Mouse (Mus musculus) thymus, adult 2 months (tissue): ENCODE data around the gene Car8. TPM values are rescaled to one million over a fixed set of nuclear protein-coding genes. Genes with fewer than 3 reads are reported as not detected.

Source experiments
- DNase-seq: peaks from one replicate; pipeline ENCODE4 v3.0.0; 2021
- H3K27ac ChIP-seq: fragments of 200-500 bp; 2 replicates; pipeline ENCODE4 v1.5.1; 2012; ENCODE audit warnings: low read length, control low read depth; ENCODE audit not compliant: control insufficient read depth, insufficient read depth
- H3K27me3 ChIP-seq: fragments of 200-500 bp; 2 replicates; pipeline ENCODE4 v1.6.1; 2012; ENCODE audit warnings: mild to moderate bottlenecking, low read length, moderate library complexity, mixed read lengths; ENCODE audit not compliant: control insufficient read depth, insufficient read depth
- H3K36me3 ChIP-seq: fragments of 200-500 bp; 2 replicates; pipeline ENCODE4 v1.6.1; 2012; ENCODE audit warnings: mild to moderate bottlenecking, low read length, moderate library complexity; ENCODE audit not compliant: control insufficient read depth, insufficient read depth
- H3K4me1 ChIP-seq: fragments of 200-500 bp; replicated peaks from 2 replicates; pipeline ENCODE4 v1.6.1; 2012; ENCODE audit warnings: low read length; ENCODE audit not compliant: control insufficient read depth, insufficient read depth
- H3K4me3 ChIP-seq: fragments of 200-500 bp; 2 replicates; pipeline ENCODE4 v1.5.1; 2012; ENCODE audit warnings: mild to moderate bottlenecking, low read length, control low read depth, moderate library complexity; ENCODE audit not compliant: control insufficient read depth, insufficient read depth
- CTCF ChIP-seq: fragments of 200-500 bp; IDR thresholded peaks from 2 replicates; pipeline ENCODE4 v1.5.1; 2012; ENCODE audit warnings: mild to moderate bottlenecking, control low read depth, low read length, moderate library complexity, borderline replicate concordance; ENCODE audit not compliant: control insufficient read depth, poor library complexity, insufficient read depth; ENCODE audit errors: extremely low read depth
- POLR2A ChIP-seq: fragments of 200-500 bp; IDR thresholded peaks from 2 replicates; pipeline ENCODE4 v1.6.1; 2012; ENCODE audit warnings: mild to moderate bottlenecking, low read length, control low read depth, moderate library complexity; ENCODE audit not compliant: control insufficient read depth, poor library complexity, insufficient read depth; ENCODE audit errors: extremely low read depth
- WGBS: fragments of 180-500 bp; shearing (Covaris S2); methylation state at CpG from one replicate; pipeline ENCODE4 v1.1.7; 2018; 5-methylcytosine and 5-hydroxymethylcytosine counted together
- polyA plus RNA-seq: library from polyadenylated mRNA; depleted of rRNA; stranded (reverse); fragments of >200 nt; gene quantifications from 2 replicates; pipeline ENCODE4 v1.2.3, GENCODE M21; 2012

Gene Car8
- polyA plus RNA-seq, 1 experiment, result 0.35 TPM

DNA sequence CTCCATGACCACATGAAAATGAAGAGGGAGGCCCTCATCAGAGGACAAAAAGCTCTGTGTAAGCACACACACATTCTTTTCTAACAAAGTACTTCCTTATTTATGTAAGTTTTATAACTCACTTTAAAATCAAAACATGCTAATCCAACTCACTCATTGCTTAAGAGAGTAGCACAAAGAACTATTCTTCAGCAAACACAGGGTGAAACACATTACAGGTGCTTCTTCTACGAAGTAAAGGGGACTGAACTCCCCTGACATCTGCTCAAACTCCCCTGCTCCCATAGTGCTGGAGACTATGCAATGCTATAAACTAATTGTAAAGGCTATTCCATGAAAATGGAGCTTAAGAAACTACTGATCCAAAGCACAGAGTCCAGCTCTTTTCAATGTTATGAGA lies 35.5 kb downstream of the Car8 start:
- Histone ChIP-seq H3K4me1 (no peaks in the 10 kb centered on the region), H3K27ac (no peak overlapping the region), H3K36me3 (no peaks in the 10 kb centered on the region), H3K27me3 (no peaks in the 10 kb centered on the region), H3K4me3 (no peak overlapping the region)
- DNase-seq, result no peak
- 78% methylated on average over 1 of the region's 1 CpGs for WGBS
- TF ChIP-seq POLR2A (no peak), CTCF (no peak)

DNA sequence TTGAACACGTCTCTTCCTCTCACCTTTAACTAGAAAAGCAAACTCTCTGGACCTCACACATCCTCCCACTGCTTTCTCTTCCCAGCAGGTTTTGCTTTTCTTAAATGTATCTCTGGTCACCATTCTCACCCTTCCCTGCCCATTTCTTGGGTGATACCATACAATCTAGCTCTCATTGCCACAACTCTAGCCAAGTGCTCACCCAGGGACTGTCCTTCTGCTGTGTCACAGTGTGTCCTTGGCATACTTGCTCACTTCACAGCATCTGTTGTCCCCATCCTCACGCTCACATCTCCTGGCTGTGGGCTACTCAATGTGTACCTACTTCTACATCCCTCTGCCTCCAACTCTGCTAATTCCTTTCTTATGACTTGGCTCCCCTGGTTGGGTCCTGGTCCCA lies 37.2 kb downstream of the Car8 start:
- no peak for DNase-seq
- H3K27ac ChIP-seq, result no peak overlapping the region
- no peaks in the 10 kb centered on the region for H3K4me1 ChIP-seq
- H3K4me3 ChIP-seq, result no peak overlapping the region
- H3K27me3 ChIP-seq, result no peaks in the 10 kb centered on the region
- H3K36me3 ChIP-seq, result no peaks in the 10 kb centered on the region
- TF ChIP-seq POLR2A (no peak), CTCF (no peak)
- WGBS, result 88% methylated on average over 2 of the region's 2 CpGs

DNA sequence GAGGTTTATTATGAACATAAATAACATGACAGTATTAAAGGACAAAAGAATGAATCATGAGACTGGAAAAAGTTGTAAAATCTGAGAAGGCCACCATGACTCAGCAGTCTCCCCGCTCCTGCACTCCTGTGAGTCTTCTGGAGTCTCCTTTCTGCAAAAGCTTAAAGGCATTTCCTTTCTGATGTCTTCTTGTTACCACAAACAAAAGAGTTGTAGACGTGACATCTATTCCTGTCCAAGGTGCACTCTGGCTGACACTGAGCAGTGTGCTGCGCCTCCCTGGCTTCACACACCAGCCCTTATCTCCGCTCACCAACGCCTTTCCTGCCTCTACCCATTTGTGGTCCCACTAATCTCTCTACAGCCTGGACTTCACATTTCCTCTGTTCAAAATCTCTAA lies 38.8 kb downstream of the Car8 start:
- H3K27me3 ChIP-seq, result no peaks in the 10 kb centered on the region
- WGBS, result 31% methylated on average over 5 of the region's 5 CpGs
- no peaks in the 10 kb centered on the region for H3K36me3 ChIP-seq
- H3K27ac ChIP-seq, result no peak overlapping the region
- no peak for DNase-seq
- TF ChIP-seq CTCF (no peak), POLR2A (no peak)
- H3K4me3 ChIP-seq, result no peak overlapping the region
- no peaks in the 10 kb centered on the region for H3K4me1 ChIP-seq

DNA sequence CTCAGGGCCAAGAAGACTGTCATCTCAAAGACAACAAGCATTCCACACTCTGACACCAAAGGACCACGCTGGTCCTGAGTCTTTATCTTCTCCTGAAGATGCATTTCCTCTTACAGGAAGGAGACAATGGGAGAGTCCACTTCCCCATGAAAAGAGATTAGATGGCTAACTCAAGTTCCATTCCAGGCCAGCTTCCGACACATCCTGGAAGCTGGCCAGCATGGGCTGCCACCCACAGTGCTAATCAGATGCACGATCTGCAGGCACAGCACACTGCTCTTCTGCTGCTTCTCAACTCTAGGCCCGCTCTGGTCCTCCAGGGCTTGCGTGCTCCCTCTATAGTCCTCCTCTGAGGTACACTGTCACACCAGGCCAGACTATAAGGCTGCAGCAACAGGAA lies 40.8 kb downstream of the Car8 start:
- H3K4me3 ChIP-seq, result no peak overlapping the region
- DNase-seq, result no peak
- H3K36me3 ChIP-seq, result no peaks in the 10 kb centered on the region

DNA sequence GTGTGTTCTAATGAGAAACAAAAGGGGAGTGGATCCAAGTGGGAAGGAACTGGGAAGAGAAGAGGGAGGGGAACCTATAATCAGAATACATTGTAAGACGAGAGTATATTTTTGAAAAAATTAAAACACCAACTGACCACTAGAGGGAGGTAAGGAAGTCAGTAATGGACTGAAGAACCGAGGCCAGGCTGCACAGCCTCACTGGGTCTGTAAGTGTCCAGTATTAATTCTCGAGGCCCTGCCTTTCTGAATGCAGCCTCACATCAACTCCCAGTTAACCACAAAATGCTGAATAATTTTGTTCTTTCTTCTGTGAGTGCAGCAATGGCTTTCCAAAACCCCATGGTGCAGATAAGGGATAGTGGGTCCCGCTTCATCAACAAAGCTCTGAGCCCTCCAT lies 48.4 kb downstream of the Car8 start:
- no peaks in the 10 kb centered on the region for H3K36me3 ChIP-seq
- H3K27ac ChIP-seq, result no peak overlapping the region
- no peaks in the 10 kb centered on the region for H3K4me1 ChIP-seq
- no peak for DNase-seq
- no peak overlapping the region for H3K4me3 ChIP-seq
- WGBS, result 85% methylated on average over 4 of the region's 4 CpGs
- no peaks in the 10 kb centered on the region for H3K27me3 ChIP-seq
- no peak for TF ChIP-seq POLR2A
- no peak for TF ChIP-seq CTCF

More for the DNA sequence above, 40.8 kb downstream of the Car8 start:
- 89% methylated on average over 5 of the region's 5 CpGs for WGBS
- Histone ChIP-seq H3K27ac (no peak overlapping the region), H3K27me3 (no peaks in the 10 kb centered on the region), H3K4me1 (no peaks in the 10 kb centered on the region)
- TF ChIP-seq CTCF, result no peak
- no peak for TF ChIP-seq POLR2A

DNA sequence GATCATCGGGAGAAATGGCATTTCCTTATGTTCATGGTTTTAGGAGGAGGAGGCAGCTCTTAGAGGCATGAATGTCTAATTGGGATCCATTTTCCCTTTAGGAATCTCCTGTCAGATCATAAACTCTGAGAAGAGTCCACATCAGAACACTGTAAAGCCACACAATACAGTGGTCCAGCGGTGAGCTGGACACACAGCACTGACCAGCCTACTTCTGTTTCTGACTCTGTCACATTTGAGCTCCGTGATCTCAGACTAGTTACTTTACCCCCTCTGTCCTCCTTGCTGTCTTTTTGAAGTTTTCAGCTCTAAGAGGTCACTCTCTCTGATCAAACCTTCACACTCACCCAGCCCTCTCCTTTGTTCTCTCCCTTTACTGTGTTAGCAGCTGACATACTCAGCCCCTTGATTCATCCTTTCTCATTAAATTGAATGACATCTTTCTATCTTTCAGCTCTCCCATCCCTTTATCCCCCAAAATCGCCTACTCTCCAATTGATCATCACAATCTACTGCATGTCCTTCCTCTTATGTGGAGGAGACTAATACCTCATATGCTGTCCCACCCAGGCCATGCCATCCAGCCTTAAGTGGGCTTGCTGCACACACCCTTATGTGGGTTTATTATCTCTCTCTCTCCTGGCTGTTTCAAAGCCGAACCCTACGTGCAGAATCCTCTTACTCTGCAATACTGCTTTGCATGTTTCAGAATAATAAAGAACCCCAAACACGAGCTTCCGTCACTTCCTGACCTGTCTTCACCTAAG lies 51.7 kb downstream of the Car8 start:
- H3K4me3 ChIP-seq, result no peak overlapping the region
- no peak overlapping the region for H3K27ac ChIP-seq
- H3K4me1 ChIP-seq, result no peaks in the 10 kb centered on the region
- no peak for DNase-seq
- TF ChIP-seq CTCF (no peak), POLR2A (no peak)
- WGBS, result 93% methylated on average over 8 of the region's 8 CpGs
- no peaks in the 10 kb centered on the region for H3K27me3 ChIP-seq
- no peaks in the 10 kb centered on the region for H3K36me3 ChIP-seq

DNA sequence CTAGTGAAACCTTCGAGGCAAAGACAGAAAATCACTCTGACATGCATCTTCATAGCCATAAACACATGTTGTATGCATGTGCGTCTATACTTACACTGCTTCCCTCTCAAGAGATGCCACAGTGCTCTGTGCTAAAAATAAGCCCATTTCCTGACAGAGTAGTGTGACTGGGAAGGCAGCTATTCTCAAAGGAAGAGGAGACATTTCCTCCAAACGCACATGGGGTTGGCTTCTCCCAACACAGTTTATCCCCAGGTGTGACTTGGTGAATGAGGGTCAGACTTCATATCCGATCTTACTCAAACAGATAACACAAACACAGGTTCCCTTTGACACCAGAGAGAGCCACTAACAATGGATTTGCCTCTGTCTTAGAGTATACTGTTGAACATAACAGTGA lies 58.3 kb downstream of the Car8 start:
- no peaks in the 10 kb centered on the region for H3K36me3 ChIP-seq
- no peak overlapping the region for H3K27ac ChIP-seq
- no peaks in the 10 kb centered on the region for H3K27me3 ChIP-seq
- WGBS, result 59% methylated on average over 4 of the region's 4 CpGs
- no peaks in the 10 kb centered on the region for H3K4me1 ChIP-seq
- no peak for TF ChIP-seq POLR2A
- TF ChIP-seq CTCF, result no peak
- DNase-seq, result no peak
- H3K4me3 ChIP-seq, result no peak overlapping the region
